Mouse (Mus musculus): ENCODE measurements around the gene Cox4i1. TPM values are rescaled to one million over a fixed set of nuclear protein-coding genes. Genes with fewer than 3 reads are reported as not detected.

Cox4i1 gene
- polyA plus RNA-seq, 1 experiment from 2014 or later, result 1,022 TPM

- ATAC-seq (ENCODE audit: borderline replicate concordance, extremely low read depth, low FRiP score, low TSS enrichment), result no peak
- Histone ChIP-seq H3K36me3 (no peaks in the 10 kb centered on the region), H3K4me3 (no peak overlapping the region), H3K27ac (no peak overlapping the region), H3K27me3 (no peaks in the 10 kb centered on the region), H3K9me3 (no peaks in the 10 kb centered on the region), H3K9ac (no peak overlapping the region), H3K4me2 (no peak overlapping the region), H3K4me1 (no peaks in the 10 kb centered on the region)
- 57% methylated on average over 19 of the region's 19 CpGs for WGBS
Measured at GRCm38 (mm10) chr8:120719586-120720236, 51.7 kb downstream of the Cox4i1 start.

DNA sequence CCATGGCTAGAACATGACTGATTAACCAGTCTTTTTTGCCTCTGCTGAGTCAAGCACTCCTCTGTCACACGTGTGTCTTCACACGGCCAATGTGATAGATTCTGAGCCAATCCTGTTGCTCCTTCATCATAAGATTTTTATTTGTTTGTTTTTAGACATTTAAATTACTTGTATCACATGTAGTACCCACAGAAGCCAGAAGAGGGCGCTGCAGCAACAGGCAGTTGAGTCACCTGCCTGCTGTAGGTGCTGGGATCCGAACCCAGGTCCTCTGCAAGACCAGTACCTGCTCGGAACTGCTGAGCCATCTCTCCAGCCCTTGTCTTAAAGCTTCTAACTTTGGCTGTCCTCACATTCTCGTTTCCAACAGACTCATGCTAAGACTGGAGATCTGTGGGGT, 55.0 kb downstream of the Cox4i1 start:
- Histone ChIP-seq H3K9ac (no peak overlapping the region), H3K4me3 (no peak overlapping the region), H3K36me3 (no peaks in the 10 kb centered on the region), H3K27me3 (no peaks in the 10 kb centered on the region), H3K27ac (no peak overlapping the region), H3K9me3 (no peaks in the 10 kb centered on the region), H3K4me1 (no peaks in the 10 kb centered on the region), H3K4me2 (no peak overlapping the region)
- whole genome bisulfite sequencing, result 63% methylated on average over 6 of the region's 6 CpGs
- ATAC-seq (ENCODE audit: borderline replicate concordance, extremely low read depth, low FRiP score, low TSS enrichment), result no peak

Other genes with a start within 250 kb of the Cox4i1 start
- 117 and 124 TPM in 2 replicates for gene Gins2, start 78.9 kb upstream of the Cox4i1 start, polyA plus RNA-seq (2015; fragmentation: Nextera tagmentation; extraction: Ambion mirVana)
- 5.1 and 5.8 TPM in 2 replicates for gene 1190005I06Rik, start 20.6 kb upstream of the Cox4i1 start, polyA plus RNA-seq (2015; fragmentation: Nextera tagmentation; extraction: Ambion mirVana)
- 2.3 TPM in 2 replicates for gene Gm27021, start 143 bp upstream of the Cox4i1 start, polyA plus RNA-seq (2015; fragmentation: Nextera tagmentation; extraction: Ambion mirVana)
- 264 and 278 TPM in 2 replicates for gene Emc8, start 351 bp downstream of the Cox4i1 start, polyA plus RNA-seq (2015; fragmentation: Nextera tagmentation; extraction: Ambion mirVana)
- 16.4 and 18.1 TPM in 2 replicates for gene Irf8, start 68.1 kb downstream of the Cox4i1 start, polyA plus RNA-seq (2015; fragmentation: Nextera tagmentation; extraction: Ambion mirVana)